Mouse (Mus musculus) liver, adult 2 months (tissue): ENCODE measurements around the gene Zfp598.

Experiments
- CTCF ChIP-seq: fragments of 200-500 bp; IDR thresholded peaks from 2 replicates; pipeline ENCODE4 v1.5.1; 2011; ENCODE audit warnings: low read depth, low read length, control low read depth
- POLR2A ChIP-seq: fragments of 200-500 bp; IDR thresholded peaks from 2 replicates; pipeline ENCODE4 v1.6.1; 2011; ENCODE audit warnings: low read length, control low read depth; ENCODE audit not compliant: insufficient read depth; ENCODE audit errors: extremely low read depth

DNA sequence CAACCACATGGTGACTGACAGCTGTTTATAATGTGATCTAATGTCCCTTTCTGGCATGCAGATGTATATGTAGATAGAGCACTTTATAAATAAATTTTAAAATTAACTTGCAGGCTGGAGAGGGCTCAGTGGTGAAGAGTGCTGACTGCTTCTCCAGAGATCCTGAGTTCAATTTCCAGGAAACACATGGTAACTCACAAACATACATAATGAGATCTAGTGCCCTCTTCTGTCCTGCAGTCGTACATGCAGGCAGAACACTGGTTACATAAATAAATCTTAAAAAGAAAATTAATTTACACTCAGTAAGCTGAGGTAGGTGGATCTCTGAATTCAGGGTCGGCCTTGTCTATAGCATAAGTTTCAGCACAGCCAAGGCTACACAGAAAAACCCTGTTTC is 39.2 kb downstream of the Zfp598 start:
- TF ChIP-seq POLR2A, result no peak
- TF ChIP-seq CTCF, result no peak
